In the genomic region with DNA sequence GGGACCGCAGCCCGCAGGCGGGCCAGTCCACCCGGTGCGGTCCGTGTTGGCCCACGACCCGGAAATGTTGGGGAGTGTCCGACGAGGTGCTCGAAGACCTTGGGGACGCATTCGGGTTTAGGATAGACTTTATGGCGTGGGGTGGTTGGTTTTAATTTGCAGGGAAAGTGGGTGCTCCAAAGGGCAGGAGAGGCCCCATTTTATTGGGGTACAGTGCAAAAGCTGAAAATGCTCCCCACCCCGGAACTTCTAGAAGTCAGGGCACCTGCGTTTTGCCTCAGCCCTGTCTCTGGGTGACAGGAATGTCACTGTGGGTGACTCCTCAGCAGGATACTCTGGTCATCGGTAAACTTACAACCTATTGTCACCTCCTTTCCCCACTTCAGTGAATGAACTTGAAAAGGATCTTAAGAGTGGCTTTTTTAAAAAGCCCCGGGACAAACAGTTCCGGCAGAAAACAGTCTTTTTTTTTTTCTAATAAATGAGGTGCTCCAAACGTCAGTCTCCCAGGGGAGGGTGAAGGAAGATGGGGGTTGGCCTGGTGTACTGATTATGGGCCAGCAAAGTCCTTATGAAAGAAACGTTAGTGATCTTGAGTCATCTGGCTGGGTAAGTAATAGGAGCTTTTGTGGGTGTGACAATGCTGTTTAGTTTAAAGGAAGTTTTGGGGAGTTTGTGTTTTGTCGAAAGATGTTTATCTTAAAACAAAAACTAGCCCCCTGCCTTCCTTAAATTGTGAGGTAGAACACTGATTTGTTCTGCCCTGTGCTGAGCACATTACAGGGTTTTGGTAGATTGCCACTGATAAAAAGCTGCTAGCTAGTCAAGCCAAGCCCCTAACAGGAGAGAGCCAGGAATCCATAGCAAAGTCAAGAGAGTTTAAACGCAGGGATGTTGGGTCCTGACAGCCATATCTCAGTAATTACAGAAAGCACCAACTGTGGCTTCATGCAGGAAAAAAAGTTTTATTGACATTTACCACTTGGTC, we compare ENCODE assay signal across 7 mouse cellular contexts. TPM values are rescaled to one million over a fixed set of nuclear protein-coding genes. Genes with fewer than 3 reads are reported as not detected.
DNase-seq lines count a peak whose midpoint lies in the region; ATAC-seq and TF ChIP-seq lines count a peak whose summit lies in the region.

No protein-coding gene starts in this region.

- TF ChIP-seq CTCF in E14TG2a.4 (conservative IDR thresholded peaks at IDR 0.05; ENCODE audit: low read length) = no peak

- H3K9me3 ChIP-seq in E14TG2a.4 (ENCODE audit: low read length) = no peaks in the 10 kb centered on the region
- H3K9me3 ChIP-seq in intestine, embryonic 16.5 days (ENCODE audit: control insufficient read depth, low read length) = no peaks in the 10 kb centered on the region
- no peaks in the 10 kb centered on the region for H3K9me3 ChIP-seq in midbrain, embryonic 11.5 days (ENCODE audit: control insufficient read depth, low read length)

- peak overlapping the region; percentile 81 for H3K9ac ChIP-seq in intestine, embryonic 16.5 days (ENCODE audit: low read depth, low read length)
- H3K9ac ChIP-seq in midbrain, embryonic 11.5 days (ENCODE audit: low read length) = peak overlapping the region; percentile 94

- H3K36me3 ChIP-seq in E14TG2a.4 (ENCODE audit: insufficient read depth, low read length) = no peaks in the 10 kb centered on the region
- H3K36me3 ChIP-seq in intestine, embryonic 16.5 days (ENCODE audit: control insufficient read depth, insufficient read depth, low read length) = no peaks in the 10 kb centered on the region
- no peaks in the 10 kb centered on the region for H3K36me3 ChIP-seq in midbrain, embryonic 11.5 days (ENCODE audit: control insufficient read depth, insufficient read depth, low read length)

- ATAC-seq in intestine, embryonic 16.5 days = peak; percentile 19; the same call in 1 of the 2 replicates
- ATAC-seq in midbrain, embryonic 11.5 days (ENCODE audit: low FRiP score) = no peak; the same call in 1 of the 2 replicates
- ATAC-seq in CD4-positive, CD25-positive, alpha-beta regulatory T cell, adult 4 months = no peak

- 4% methylated on average over 23 of the region's 23 CpGs for WGBS in intestine, embryonic 16.5 days
- 6% methylated on average over 21 of the region's 23 CpGs for WGBS in midbrain, embryonic 11.5 days

- H3K4me1 ChIP-seq in E14TG2a.4 (replicated peaks; ENCODE audit: low read depth, low read length) = peaks cover 13% of the 10 kb centered on the region
- H3K4me1 ChIP-seq in intestine, embryonic 16.5 days (ENCODE audit: control insufficient read depth, insufficient read depth, low read length) = peaks cover 2% of the 10 kb centered on the region; the same call in 1 of the 2 replicates
- H3K4me1 ChIP-seq in midbrain, embryonic 11.5 days (ENCODE audit: control insufficient read depth, insufficient read depth, low read length) = peaks cover 9% of the 10 kb centered on the region

- H3K27me3 ChIP-seq in E14TG2a.4 (ENCODE audit: insufficient read depth, low read length) = peaks cover 60% of the 10 kb centered on the region
- H3K27me3 ChIP-seq in intestine, embryonic 16.5 days (replicated peaks; ENCODE audit: control insufficient read depth, insufficient read depth, low read length) = no peaks in the 10 kb centered on the region
- no peaks in the 10 kb centered on the region; the same call in 1 of the 2 replicates for H3K27me3 ChIP-seq in midbrain, embryonic 11.5 days (ENCODE audit: control insufficient read depth, insufficient read depth, low read length)

- peak overlapping the region; percentile 83 for H3K4me2 ChIP-seq in intestine, embryonic 16.5 days (ENCODE audit: low read depth, low read length)
- H3K4me2 ChIP-seq in midbrain, embryonic 11.5 days = peak overlapping the region; percentile 70

- peak overlapping the region; percentile 84 for H3K27ac ChIP-seq in intestine, embryonic 16.5 days (ENCODE audit: low read length)
- H3K27ac ChIP-seq in midbrain, embryonic 11.5 days (ENCODE audit: low read depth, low read length) = peak overlapping the region; percentile 89; the same call in 1 of the 2 replicates

- peak; percentile 65 for DNase-seq in 3134 (ENCODE audit: extremely low read depth, insufficient read length, low spot score)
- peak; percentile 34 for DNase-seq in forelimb bud, embryonic 11.5 days (ENCODE audit: low read depth, low spot score)
- no peak for DNase-seq in midbrain, embryonic 11.5 days (ENCODE audit: low spot score, missing footprints)
- DNase-seq in layer of hippocampus, adult 9-10 months (ENCODE audit: low spot score) = no peak

- H3K4me3 ChIP-seq in E14TG2a.4 (replicated peaks; ENCODE audit: low read length) = peak overlapping the region; percentile 83
- H3K4me3 ChIP-seq in intestine, embryonic 16.5 days (ENCODE audit: low read length) = peak overlapping the region; percentile 72
- peak overlapping the region; percentile 72 for H3K4me3 ChIP-seq in midbrain, embryonic 11.5 days (ENCODE audit: low read depth, low read length)

RNA-seq across cellular contexts. Expression of a gene that starts 39.1 kb away (rescaled TPM):
- polyA plus RNA-seq in intestine, embryonic 16.5 days (2015; fragmentation: Nextera tagmentation; extraction: Ambion mirVana) = 8.2 and 8.9 TPM in 2 replicates
- 25.5 and 26.7 TPM in 2 replicates for polyA plus RNA-seq in midbrain, embryonic 11.5 days (2014; fragmentation: Nextera tagmentation; extraction: Ambion mirVana)
- under 1 TPM in 1 of 2 experiments, not detected in 1; 0.60 TPM for polyA plus RNA-seq in CD4-positive, CD25-positive, alpha-beta regulatory T cell, adult 4 months (2017; shearing (Covaris generic))

Comparison
In these comparisons a context has a peak if more than half of its experiments do, and no peak if none do; other contexts are left out.
1. DNase-seq: peak in 3134 (single experiment) and forelimb bud, embryonic 11.5 days (single experiment); none in midbrain, embryonic 11.5 days (single experiment) and layer of hippocampus, adult 9-10 months (single experiment).
2. Peak in every context shown above with its lines, with median percentiles within 50 percentile points of each other: H3K4me3 ChIP-seq.